Mouse (Mus musculus) adrenal gland, postnatal 25 days (tissue): ENCODE results near the gene Otogl. TPM values are rescaled to one million over a fixed set of nuclear protein-coding genes. Genes with fewer than 3 reads are reported as not detected.

ENCODE experiments used
- DNase-seq: peaks from one replicate; pipeline ENCODE4 v3.0.0; 2021; ENCODE audit warnings: mixed read lengths
- total RNA-seq: library from RNA; stranded (reverse); gene quantifications from 2 replicates; pipeline ENCODE4 v1.2.3, GENCODE M21; 2021

The Otogl gene
- total RNA-seq, 1 experiment from 2014 or later: 0.21 TPM

- no peak for DNase-seq
Measured at GRCm38 (mm10) chr10:107905274-107906034, 6.5 kb downstream of the Otogl start.

GRCm38 (mm10) chr10:107901958-107902357, 10.0 kb downstream of the Otogl start:
- no peak for DNase-seq

- no peak for DNase-seq
Measured at GRCm38 (mm10) chr10:107901204-107901879, 10.6 kb downstream of the Otogl start.

- DNase-seq: no peak
Measured at GRCm38 (mm10) chr10:107899946-107900345, 12.0 kb downstream of the Otogl start.

GRCm38 (mm10) chr10:107896158-107896557, 15.8 kb downstream of the Otogl start:
- no peak for DNase-seq

- DNase-seq: no peak
Measured at GRCm38 (mm10) chr10:107894663-107895581, 17.0 kb downstream of the Otogl start.

- no peak for DNase-seq
Measured at GRCm38 (mm10) chr10:107890400-107890799, 21.5 kb downstream of the Otogl start.

GRCm38 (mm10) chr10:107872542-107872941, 39.4 kb downstream of the Otogl start:
- DNase-seq: no peak

GRCm38 (mm10) chr10:107872109-107872508, 39.8 kb downstream of the Otogl start:
- DNase-seq: no peak

GRCm38 (mm10) chr10:107870540-107870939, 41.4 kb downstream of the Otogl start:
- DNase-seq: no peak

GRCm38 (mm10) chr10:107868904-107869303, 43.0 kb downstream of the Otogl start:
- DNase-seq: no peak

GRCm38 (mm10) chr10:107867414-107867813, 44.5 kb downstream of the Otogl start:
- DNase-seq: no peak

- DNase-seq: no peak
Measured at GRCm38 (mm10) chr10:107860235-107860917, 51.6 kb downstream of the Otogl start.

- no peak for DNase-seq
Measured at GRCm38 (mm10) chr10:107859220-107859619, 52.7 kb downstream of the Otogl start.

GRCm38 (mm10) chr10:107858684-107859083, 53.2 kb downstream of the Otogl start:
- DNase-seq: no peak

- DNase-seq: no peak
Measured at GRCm38 (mm10) chr10:107844906-107845305, 67.0 kb downstream of the Otogl start.

- DNase-seq: no peak
Measured at GRCm38 (mm10) chr10:107834452-107835239, 77.3 kb downstream of the Otogl start.

- DNase-seq: no peak
Measured at GRCm38 (mm10) chr10:107829151-107829550, 82.8 kb downstream of the Otogl start.

GRCm38 (mm10) chr10:107813814-107814483, 98.0 kb downstream of the Otogl start:
- no peak for DNase-seq

- DNase-seq: no peak
Measured at GRCm38 (mm10) chr10:107810649-107811398, 101.1 kb downstream of the Otogl start.
